Mouse (Mus musculus) hematopoietic stem cell, adult 5-6 weeks (primary cell): ENCODE data around the gene Tube1. TPM values are rescaled to one million over a fixed set of nuclear protein-coding genes. Genes with fewer than 3 reads are reported as not detected.
"Not testable (repeated sequence)": the region's sequence is repeated elsewhere in the genome, so short reads cannot be mapped to it uniquely, and the experiment has no call there.

Source experiments
- ATAC-seq, 2 experiments: fragments of 125-278 bp in 1 of 2; replicated peaks in 1 of 2; 2 replicates each; pipeline ENCODE4 v1.8.0; 2016 to 2017; ENCODE audit warnings: inconsistent platforms in 2 of 2, mild to moderate bottlenecking in 2 of 2, moderate number of reproducible peaks in 2 of 2, low read depth in 1 of 2, moderate TSS enrichment in 1 of 2; ENCODE audit not compliant: low FRiP score in 2 of 2, poor library complexity in 2 of 2, severe bottlenecking in 2 of 2, insufficient read depth in 1 of 2, low TSS enrichment in 1 of 2
- total RNA-seq: library from RNA; stranded (forward); fragments of 172-1452, 232-1000 nt; gene quantifications from 2 replicates; pipeline ENCODE4 v1.2.3, GENCODE M21; 2017

Gene Tube1
- total RNA-seq, 1 experiment from 2014 or later: 8.0 TPM

- no peak for ATAC-seq
These were observed 29.1 kb downstream of the Tube1 start for GRCm38 (mm10) chr10:39162666-39163484.

GRCm38 (mm10) chr10:39163694-39164093 is 29.9 kb downstream of the Tube1 start, which contains the start of gene Ccn6:
Gene Ccn6, minus strand, starts transcription at chr10:39163794.
- no peak for ATAC-seq

GRCm38 (mm10) chr10:39165632-39166115 is 31.9 kb downstream of the Tube1 start:
- no peak for ATAC-seq

GRCm38 (mm10) chr10:39167611-39168010 is 33.8 kb downstream of the Tube1 start:
- no peak for ATAC-seq

GRCm38 (mm10) chr10:39169642-39170041 is 35.9 kb downstream of the Tube1 start:
- no peak for ATAC-seq

- ATAC-seq: peak; percentile 21 to 33; a peak in 3 of 4 replicates
These were observed 36.4 kb downstream of the Tube1 start for GRCm38 (mm10) chr10:39170181-39170580.

- no peak; a peak in 1 of 4 replicates for ATAC-seq
These were observed 36.9 kb downstream of the Tube1 start for GRCm38 (mm10) chr10:39170706-39171105.

GRCm38 (mm10) chr10:39171134-39171533 is 37.4 kb downstream of the Tube1 start:
- peak; percentile 87 for ATAC-seq

GRCm38 (mm10) chr10:39171603-39172539 is 38.1 kb downstream of the Tube1 start:
- peak; percentile 60 to 67; a peak in 3 of 4 replicates for ATAC-seq

GRCm38 (mm10) chr10:39172540-39172931 is 38.8 kb downstream of the Tube1 start:
- no peak for ATAC-seq

GRCm38 (mm10) chr10:39173077-39173476 is 39.3 kb downstream of the Tube1 start:
- ATAC-seq: no peak

- ATAC-seq: no peak
These were observed 43.2 kb downstream of the Tube1 start for GRCm38 (mm10) chr10:39176981-39177380.

GRCm38 (mm10) chr10:39184864-39185544 is 51.2 kb downstream of the Tube1 start:
- no peak for ATAC-seq

GRCm38 (mm10) chr10:39185545-39185906 is 51.8 kb downstream of the Tube1 start:
- ATAC-seq: no peak

- peak; percentile 84 to 89 for ATAC-seq
These were observed 58.9 kb downstream of the Tube1 start for GRCm38 (mm10) chr10:39192673-39193072.

- not testable (repeated sequence) for ATAC-seq
These were observed 64.4 kb downstream of the Tube1 start for GRCm38 (mm10) chr10:39198216-39198615.
